Mouse (Mus musculus) megakaryocyte progenitor cell, adult 5-6 weeks (primary cell): Measurements from ENCODE around the gene Olfr356. TPM values are rescaled to one million over a fixed set of nuclear protein-coding genes. Genes with fewer than 3 reads are reported as not detected.

Experiments used
- ATAC-seq: replicated peaks from 2 replicates; pipeline ENCODE4 v1.8.0; 2016; ENCODE audit warnings: mild to moderate bottlenecking, moderate TSS enrichment, inconsistent platforms; ENCODE audit not compliant: poor library complexity
- total RNA-seq, 2 experiments: library from RNA; stranded (forward) in 1 of 2; stranded (reverse) in 1 of 2; fragments of 157-497, 149-512 nt in 1 of 2; fragments of 200-1000 nt in 1 of 2; gene quantifications; 2 replicates each; pipeline versions ENCODE4 v1.2.3 to v1.2.4; 2015 to 2017

The Olfr356 gene
- not detected in 2 replicates for total RNA-seq (2015)
- not detected in 2 replicates for total RNA-seq (2017)

DNA sequence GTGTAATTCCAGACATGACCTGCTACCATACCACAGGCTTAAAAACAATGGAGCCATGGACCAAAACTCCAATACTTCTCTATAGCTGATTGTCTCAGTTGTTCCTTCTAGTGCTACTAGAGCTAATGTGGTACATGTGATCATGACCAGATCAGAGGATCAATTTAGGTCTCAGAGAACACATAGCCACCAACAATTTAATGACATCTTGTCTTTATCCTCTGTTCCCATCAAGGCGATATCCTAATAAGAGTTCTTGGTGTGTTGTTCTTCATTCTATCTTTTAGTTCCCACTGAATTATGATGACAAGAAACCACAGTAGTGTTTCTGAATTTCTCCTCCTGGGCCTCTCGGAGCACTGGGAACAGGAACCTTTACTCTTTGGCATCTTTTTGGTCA is at the start of gene Olfr356:
Olfr356 (plus strand) TSS at position 301 of the 400 bp plus-strand sequence.
- ATAC-seq: no peak

GRCm38 (mm10) chr2:36892836-36893235 is 44.1 kb upstream of the Olfr356 start, which contains the start of gene Olfr353:
Olfr353 (minus strand) TSS chr2:36892936.
- ATAC-seq: no peak

GRCm38 (mm10) chr2:36897114-36897513 is 39.8 kb upstream of the Olfr356 start:
- ATAC-seq: no peak

DNA sequence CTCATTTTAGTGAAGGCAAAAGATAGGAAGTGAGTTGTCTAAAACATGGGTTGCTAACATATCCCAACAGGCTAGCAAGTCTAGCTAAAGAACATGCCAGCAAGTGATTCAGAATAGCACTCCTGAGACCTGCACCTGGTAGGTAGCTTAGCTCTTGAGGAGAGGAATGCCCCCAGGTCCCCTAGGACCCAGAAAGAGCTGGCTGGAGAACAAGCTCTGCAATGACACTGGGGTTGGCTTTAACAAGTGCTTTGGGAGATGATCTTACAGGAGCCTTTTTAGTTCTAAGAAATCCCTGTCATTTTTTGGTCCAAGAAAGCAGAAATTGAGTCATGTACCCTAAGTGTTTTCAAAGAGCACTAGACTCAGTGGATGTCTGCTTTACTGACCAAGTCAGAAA is 31.5 kb upstream of the Olfr356 start, which contains the start of gene Olfr354:
Olfr354 (plus strand) TSS at position 301 of the 400 bp plus-strand sequence.
- no peak for ATAC-seq

DNA sequence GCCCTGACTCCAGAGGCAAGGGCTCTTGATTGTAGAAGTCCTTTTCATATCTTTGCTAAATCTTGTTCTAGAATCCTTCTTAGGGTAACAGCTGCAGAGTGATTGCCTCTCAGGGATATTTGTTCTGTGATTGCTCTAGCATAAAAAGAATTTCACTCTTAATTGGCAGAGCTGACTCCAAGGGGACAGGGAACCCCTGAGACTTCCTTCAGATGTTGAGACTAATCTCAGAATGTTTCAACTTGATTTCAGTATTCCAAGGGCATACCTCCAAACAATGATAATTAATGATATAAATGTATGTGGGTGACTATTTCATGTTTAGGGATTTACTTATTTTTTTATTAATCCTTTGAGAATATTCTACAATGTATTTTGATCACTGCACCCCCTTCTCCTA is 8.1 kb upstream of the Olfr356 start, which contains the start of gene Olfr355:
Olfr355 (minus strand) TSS at position 101 of the 400 bp plus-strand sequence.
- ATAC-seq: no peak

Other genes starting within 250 kb of the Olfr356 start
- gene Olfr347, start 205.2 kb upstream of the Olfr356 start, total RNA-seq (2015): not detected in 2 replicates
- not detected in 2 replicates for gene Olfr347, start 205.2 kb upstream of the Olfr356 start, total RNA-seq (2017)
- gene Olfr348, start 152.8 kb upstream of the Olfr356 start, total RNA-seq (2015): not detected in 2 replicates
- gene Olfr348, start 152.8 kb upstream of the Olfr356 start, total RNA-seq (2017): not detected in 2 replicates
- not detected in 2 replicates for gene Olfr50, start 146.6 kb upstream of the Olfr356 start, total RNA-seq (2015)
- not detected in 2 replicates for gene Olfr50, start 146.6 kb upstream of the Olfr356 start, total RNA-seq (2017)
- gene Olfr3, start 120.1 kb upstream of the Olfr356 start, total RNA-seq (2015): not detected in 2 replicates
- not detected in 2 replicates for gene Olfr3, start 120.1 kb upstream of the Olfr356 start, total RNA-seq (2017)
- gene Olfr350, start 90.8 kb upstream of the Olfr356 start, total RNA-seq (2015): not detected in 2 replicates
- not detected in 2 replicates for gene Olfr350, start 90.8 kb upstream of the Olfr356 start, total RNA-seq (2017)
- gene Olfr351, start 74.5 kb upstream of the Olfr356 start, total RNA-seq (2015): not detected in 2 replicates
- gene Olfr351, start 74.5 kb upstream of the Olfr356 start, total RNA-seq (2017): not detected in 2 replicates
- gene Olfr352, start 68.7 kb upstream of the Olfr356 start, total RNA-seq (2015): not detected in 2 replicates
- gene Olfr352, start 68.7 kb upstream of the Olfr356 start, total RNA-seq (2017): not detected in 2 replicates
- not detected in 2 replicates for gene Olfr353, start 44.2 kb upstream of the Olfr356 start, total RNA-seq (2015)
- gene Olfr353, start 44.2 kb upstream of the Olfr356 start, total RNA-seq (2017): not detected in 2 replicates
- gene Olfr354, start 31.4 kb upstream of the Olfr356 start, total RNA-seq (2015): 0.07 TPM in 1 of 2 replicates, not detected in the other
- not detected in 2 replicates for gene Olfr354, start 31.4 kb upstream of the Olfr356 start, total RNA-seq (2017)
- gene Olfr355, start 8.2 kb upstream of the Olfr356 start, total RNA-seq (2015): not detected in 2 replicates
- gene Olfr355, start 8.2 kb upstream of the Olfr356 start, total RNA-seq (2017): not detected in 2 replicates
- not detected in 2 replicates for gene Olfr357, start 56.7 kb downstream of the Olfr356 start, total RNA-seq (2015)
- gene Olfr357, start 56.7 kb downstream of the Olfr356 start, total RNA-seq (2017): not detected in 2 replicates
- gene Olfr358, start 72.2 kb downstream of the Olfr356 start, total RNA-seq (2015): not detected in 2 replicates
- not detected in 2 replicates for gene Olfr358, start 72.2 kb downstream of the Olfr356 start, total RNA-seq (2017)
- not detected in 2 replicates for gene Olfr360, start 128.6 kb downstream of the Olfr356 start, total RNA-seq (2015)
- not detected in 2 replicates for gene Olfr360, start 128.6 kb downstream of the Olfr356 start, total RNA-seq (2017)
- not detected in 2 replicates for gene Olfr361, start 152.2 kb downstream of the Olfr356 start, total RNA-seq (2015)
- gene Olfr361, start 152.2 kb downstream of the Olfr356 start, total RNA-seq (2017): not detected in 2 replicates
- gene Olfr362, start 180.8 kb downstream of the Olfr356 start, total RNA-seq (2015): not detected in 2 replicates
- not detected in 2 replicates for gene Olfr362, start 180.8 kb downstream of the Olfr356 start, total RNA-seq (2017)
- not detected in 2 replicates for gene Olfr364-ps1, start 202.2 kb downstream of the Olfr356 start, total RNA-seq (2015)
- not detected in 2 replicates for gene Olfr364-ps1, start 202.2 kb downstream of the Olfr356 start, total RNA-seq (2017)